Mouse (Mus musculus): Measurements from ENCODE around the gene 9230112D13Rik.

- TF ChIP-seq CTCF (IDR thresholded peaks at IDR 0.05; ENCODE audit: insufficient read depth, low read length) = no peak
- no peak for TF ChIP-seq POLR2A (IDR thresholded peaks at IDR 0.05; ENCODE audit: borderline replicate concordance, extremely low read depth, low read depth, low read length)
Observed at GRCm38 (mm10) chr14:34508187-34508840, 14.3 kb downstream of the 9230112D13Rik start.

All from lung, adult 2 months (tissue).